Mouse (Mus musculus): ENCODE results near the gene Pdia4. TPM values are rescaled to one million over a fixed set of nuclear protein-coding genes. Genes with fewer than 3 reads are reported as not detected.
"Not testable (repeated sequence)": the region's sequence is repeated elsewhere in the genome, so short reads cannot be mapped to it uniquely, and the experiment has no call there.

Pdia4 gene
- total RNA-seq, 2 experiments from 2014 or later: 36.5 to 45.0 TPM

DNA sequence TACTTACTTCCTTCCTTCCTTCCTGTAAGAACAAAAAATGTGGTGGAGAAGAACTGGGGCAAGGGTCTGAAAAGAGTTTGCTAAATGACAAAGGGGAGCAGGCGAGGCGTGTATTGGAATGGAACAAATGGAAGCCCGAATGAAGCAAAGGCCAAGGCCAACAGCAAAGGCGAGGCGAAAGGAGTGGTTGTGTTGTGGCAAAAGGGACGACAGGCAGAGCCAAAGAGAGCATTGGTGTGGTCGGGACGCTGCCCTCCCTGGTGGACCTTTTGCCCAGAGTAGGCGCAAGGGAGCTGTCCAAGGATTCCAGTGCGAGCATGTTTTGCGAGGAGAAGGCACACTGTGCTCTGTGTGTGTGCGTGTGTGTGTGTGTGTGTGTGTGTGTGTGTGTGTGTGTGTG is 42.1 kb downstream of the Pdia4 start:
- intact Hi-C loops (cut with DNase I); DNase-seq: not testable (repeated sequence)

DNA sequence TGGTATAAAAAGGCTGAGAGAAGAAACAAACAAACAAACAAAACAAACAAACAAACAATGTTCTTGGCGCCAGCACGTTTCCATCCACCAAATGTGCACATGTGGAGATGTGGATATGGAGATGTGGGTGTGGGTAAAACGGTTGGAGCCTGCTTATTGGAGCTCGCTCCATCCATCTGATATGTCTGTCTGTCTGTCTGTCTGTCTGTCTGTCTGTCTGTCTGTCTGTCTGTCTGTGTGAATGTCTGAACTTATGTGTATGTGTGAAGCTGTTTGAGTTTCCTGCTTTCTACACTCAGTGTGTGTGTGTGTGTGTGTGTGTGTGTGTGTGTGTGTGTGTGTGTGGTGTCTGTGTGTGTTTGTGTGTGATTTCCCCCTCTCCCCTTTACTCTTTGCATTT is 43.4 kb downstream of the Pdia4 start:
- DNase-seq; intact Hi-C loops (cut with DNase I): not testable (repeated sequence)

- intact Hi-C loops (cut with DNase I); DNase-seq: not testable (repeated sequence)
These were observed 44.7 kb downstream of the Pdia4 start for GRCm38 (mm10) chr6:47768520-47768919.

GRCm38 (mm10) chr6:47767355-47767754 is 45.9 kb downstream of the Pdia4 start:
- DNase-seq; intact Hi-C loops (cut with DNase I): not testable (repeated sequence)

DNA sequence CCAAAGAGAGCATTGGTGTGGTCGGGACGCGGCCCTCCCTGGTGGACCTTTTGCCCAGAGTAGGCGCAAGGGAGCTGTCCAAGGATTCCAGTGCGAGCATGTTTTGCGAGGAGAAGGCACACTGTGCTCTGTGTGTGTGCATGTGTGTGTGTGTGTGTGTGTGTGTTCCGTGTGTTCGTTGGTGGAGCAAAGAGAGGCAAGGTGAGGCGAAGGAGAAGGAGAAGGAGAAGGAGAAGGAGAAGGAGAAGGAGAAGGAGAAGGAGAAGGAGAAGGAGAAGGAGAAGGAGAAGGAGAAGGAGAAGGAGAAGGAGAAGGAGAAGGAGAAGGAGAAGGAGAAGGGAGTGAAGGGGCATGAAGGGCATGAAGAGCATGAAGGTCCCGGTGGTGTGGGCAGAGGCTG is 50.5 kb downstream of the Pdia4 start:
- DNase-seq; intact Hi-C loops (cut with DNase I): not testable (repeated sequence)

DNA sequence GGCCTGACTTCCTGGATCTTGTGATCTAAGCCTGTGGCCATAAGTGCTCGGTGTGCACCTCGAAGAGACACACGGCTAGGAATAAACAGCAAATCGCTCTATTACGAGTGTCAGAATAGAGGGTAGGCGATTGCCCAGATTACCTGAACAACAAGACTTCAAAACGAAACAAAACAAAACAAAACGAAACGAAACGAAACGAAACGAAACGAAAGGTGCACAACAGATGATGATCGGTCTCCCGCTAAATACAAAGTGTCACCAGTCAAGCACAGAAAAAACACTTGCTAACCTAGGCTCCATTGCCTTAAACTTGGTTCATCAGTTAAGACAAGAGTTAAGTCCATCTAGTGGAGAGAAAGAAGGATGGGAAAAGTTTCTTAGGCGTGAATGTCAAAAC is 53.8 kb downstream of the Pdia4 start:
- DNase-seq; intact Hi-C loops (cut with DNase I): not testable (repeated sequence)

DNA sequence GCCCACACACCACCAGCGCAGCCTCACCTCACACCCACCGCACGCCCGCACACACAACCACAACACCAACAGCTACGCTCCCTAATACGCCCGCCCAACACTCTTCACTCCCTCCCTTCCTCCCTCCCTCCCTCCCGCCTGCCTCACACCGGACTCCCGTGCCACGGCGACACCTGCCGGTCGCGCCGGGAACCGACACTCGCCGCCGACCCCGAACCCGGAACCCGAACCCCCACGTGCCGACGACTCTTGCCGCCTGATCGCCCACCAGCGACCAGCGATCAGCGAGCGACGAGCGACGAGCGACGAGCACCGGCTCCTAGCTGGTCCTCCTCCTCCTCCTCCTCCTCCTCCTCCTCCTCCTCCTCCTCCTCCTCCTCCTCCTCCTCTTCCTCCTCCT is 55.4 kb downstream of the Pdia4 start:
- intact Hi-C loops (cut with DNase I): not testable (repeated sequence)
- DNase-seq: peak; percentile 70 to 73

GRCm38 (mm10) chr6:47757429-47757828 is 55.8 kb downstream of the Pdia4 start:
- intact Hi-C loops (cut with DNase I); DNase-seq: not testable (repeated sequence)

GRCm38 (mm10) chr6:47753144-47753543 is 60.1 kb downstream of the Pdia4 start:
- intact Hi-C loops (cut with DNase I); DNase-seq: not testable (repeated sequence)

GRCm38 (mm10) chr6:47748306-47748705 is 64.9 kb downstream of the Pdia4 start:
- intact Hi-C loops (cut with DNase I): not testable (repeated sequence)
- DNase-seq: peak; percentile 84 to 85

- DNase-seq; intact Hi-C loops (cut with DNase I): not testable (repeated sequence)
These were observed 65.3 kb downstream of the Pdia4 start for GRCm38 (mm10) chr6:47747886-47748285.

Small RNA genes lying within 50 kb of the gene (microRNA-seq; reads per million reads assigned to microRNA genes)
- gene Mir704: 0 reads per million in 2 experiments

Other genes starting within 250 kb of the Pdia4 start
- gene Ezh2, start 218.1 kb downstream of the Pdia4 start, total RNA-seq (2021): 10 to 100 TPM; 16.3 to 28.0 TPM
- gene Zfp786, start 17.4 kb upstream of the Pdia4 start, total RNA-seq (2021): under 1 TPM; 0.46 to 0.53 TPM
- gene Zfp398, start 22.2 kb upstream of the Pdia4 start, total RNA-seq (2021): 1 to 10 TPM; 6.7 to 7.0 TPM
- gene Zfp282, start 63.8 kb upstream of the Pdia4 start, total RNA-seq (2021): 1 to 10 TPM; 8.5 to 9.1 TPM
- 10 to 100 TPM; 11.7 to 13.0 TPM for gene Zfp212, start 107.0 kb upstream of the Pdia4 start, total RNA-seq (2021)
- gene Zfp956, start 140.0 kb upstream of the Pdia4 start, total RNA-seq (2021): 1 to 10 TPM; 1.3 to 1.9 TPM
- 10 to 100 TPM; 15.5 to 17.0 TPM for gene Zfp777, start 235.5 kb upstream of the Pdia4 start, total RNA-seq (2021)

Measured in heart, postnatal 14 days (tissue).